Mouse (Mus musculus) forebrain, embryonic 11.5 days (tissue): ENCODE results near the gene Entpd1. TPM values are rescaled to one million over a fixed set of nuclear protein-coding genes. Genes with fewer than 3 reads are reported as not detected.
A peak's percentile ranks its signal among the peaks of the same experiment; 100 is the strongest.
"Not testable (repeated sequence)": the region's sequence is repeated elsewhere in the genome, so short reads cannot be mapped to it uniquely, and the experiment has no call there.

ENCODE experiments used
- ATAC-seq: fragments of 200-750 bp; cut with Nextera tagmentation; replicated peaks from 2 replicates; pipeline ENCODE4 v1.8.0; 2017; ENCODE audit warnings: moderate TSS enrichment; ENCODE audit not compliant: low FRiP score
- DNase-seq: peaks from one replicate; pipeline ENCODE4 v3.0.0-alpha.2; 2017; ENCODE audit warnings: low spot score
- H3K27ac ChIP-seq: fragments of 300-500 bp; sonication (generic); 2 replicates; pipeline ENCODE4 v1.5.1; 2014; ENCODE audit warnings: low read depth, low read length
- H3K27me3 ChIP-seq: fragments of 300-500 bp; sonication (generic); 2 replicates; pipeline ENCODE4 v1.6.1; 2014; ENCODE audit warnings: mild to moderate bottlenecking, low read length, mixed read lengths; ENCODE audit not compliant: control insufficient read depth, insufficient read depth
- H3K36me3 ChIP-seq: fragments of 300-500 bp; sonication (generic); 2 replicates; pipeline ENCODE4 v1.6.1; 2014; ENCODE audit warnings: mild to moderate bottlenecking, low read length, moderate library complexity, mixed read lengths; ENCODE audit not compliant: control insufficient read depth, insufficient read depth
- H3K4me1 ChIP-seq: fragments of 300-500 bp; sonication (generic); replicated peaks from 2 replicates; pipeline ENCODE4 v1.6.1; 2014; ENCODE audit warnings: low read length, mixed read lengths; ENCODE audit not compliant: control insufficient read depth, insufficient read depth
- H3K4me2 ChIP-seq: fragments of 300-500 bp; sonication (generic); 2 replicates; pipeline ENCODE4 v1.6.1; 2014; ENCODE audit warnings: low read depth, mild to moderate bottlenecking, low read length, moderate library complexity, mixed read lengths; ENCODE audit not compliant: severe bottlenecking
- H3K4me3 ChIP-seq: fragments of 300-500 bp; sonication (generic); 2 replicates; pipeline ENCODE4 v1.5.1; 2014; ENCODE audit warnings: low read depth, low read length
- H3K9ac ChIP-seq: fragments of 300-500 bp; sonication (generic); 2 replicates; pipeline ENCODE4 v1.6.1; 2014; ENCODE audit warnings: low read length
- H3K9me3 ChIP-seq: fragments of 300-500 bp; sonication (generic); 2 replicates; pipeline ENCODE4 v1.6.1; 2016; ENCODE audit warnings: low read length, mixed read lengths; ENCODE audit not compliant: control insufficient read depth
- WGBS: fragments of 180-500 bp; shearing (Covaris S2); extraction: QIAGEN DNeasy Blood & Tissue Kit; methylation state at CpG from one replicate; pipeline ENCODE4 v1.1.7; 2014; 5-methylcytosine and 5-hydroxymethylcytosine counted together
- polyA plus RNA-seq: library from polyadenylated mRNA; unstranded; fragments of >200 nt; fragmentation: Nextera tagmentation; extraction: Ambion mirVana; gene quantifications from 2 replicates; pipeline ENCODE4 v1.2.1, GENCODE M21; 2014

The Entpd1 gene
- polyA plus RNA-seq, 1 experiment from 2014 or later: 9.3 TPM

DNA sequence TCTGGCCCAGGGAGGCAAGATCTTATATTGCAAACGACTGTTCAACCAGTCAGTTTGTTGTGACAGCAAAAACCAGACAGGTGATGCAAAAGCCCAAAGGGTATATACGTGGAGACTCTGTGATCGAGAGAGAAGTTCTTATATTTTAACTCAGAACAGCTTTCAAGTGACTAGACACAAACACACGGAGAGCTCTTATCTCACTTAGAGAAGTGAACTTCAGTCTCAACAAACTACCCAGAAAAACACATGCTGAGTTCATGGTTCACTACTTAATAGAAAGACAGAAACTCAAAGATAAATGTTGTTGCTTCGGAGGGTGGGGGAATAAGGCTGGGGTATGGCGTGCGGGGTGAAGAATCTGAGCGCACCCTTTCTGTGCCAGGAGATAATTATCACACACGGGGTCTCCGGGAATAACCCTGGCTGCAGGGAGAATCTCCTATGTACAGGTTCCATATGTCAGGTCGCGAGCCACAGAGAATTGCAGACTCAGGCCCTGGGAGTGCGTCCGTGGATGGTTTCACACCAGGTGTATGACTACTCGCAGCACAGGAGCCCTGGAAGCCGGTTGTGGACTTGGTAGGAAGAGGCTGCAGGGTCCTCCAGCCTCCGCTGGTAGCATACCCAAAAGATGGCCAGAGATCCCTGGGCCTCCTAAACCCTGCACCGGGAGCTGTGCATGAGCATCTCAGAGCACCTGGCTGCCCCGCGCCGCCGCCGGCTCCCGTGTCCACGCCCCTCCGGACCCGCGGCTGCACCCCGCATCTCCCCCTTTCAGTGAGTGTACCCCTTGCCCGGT is 24.5 kb upstream of the Entpd1 start:
- 6% methylated on average over 30 of the region's 30 CpGs for WGBS
- no peak for ATAC-seq
- H3K4me1 ChIP-seq: peaks cover 7% of the 10 kb centered on the region; the same call in 1 of the 2 replicates

GRCm38 (mm10) chr19:40588293-40588654 is 23.9 kb upstream of the Entpd1 start, which contains the start of gene Aldh18a1:
Aldh18a1 (minus strand) TSS chr19:40588463.
- H3K4me1 ChIP-seq: peaks cover 7% of the 10 kb centered on the region; the same call in 1 of the 2 replicates
- H3K27me3 ChIP-seq: no peaks in the 10 kb centered on the region
- peak within 1 kb of the TSS; percentile 83 for H3K4me3 ChIP-seq
- peak within 1 kb of the TSS; percentile 79 for H3K4me2 ChIP-seq
- H3K27ac ChIP-seq: peak within 1 kb of the TSS; percentile 34
- H3K36me3 ChIP-seq: no peaks in the 10 kb centered on the region; the same call in 1 of the 2 replicates
- peak; percentile 95 for ATAC-seq
- peak; percentile 97 for DNase-seq
- peak within 1 kb of the TSS; percentile 86 for H3K9ac ChIP-seq
- H3K9me3 ChIP-seq: no peaks in the 10 kb centered on the region
- WGBS: under 1% methylated on average over 34 of the region's 34 CpGs

More for the DNA sequence above, 24.5 kb upstream of the Entpd1 start:
- no peaks in the 10 kb centered on the region; the same call in 1 of the 2 replicates for H3K36me3 ChIP-seq
- H3K9me3 ChIP-seq: no peaks in the 10 kb centered on the region
- DNase-seq: no peak
- H3K4me3 ChIP-seq: peak overlapping the region; percentile 83
- no peaks in the 10 kb centered on the region for H3K27me3 ChIP-seq
- H3K9ac ChIP-seq: peak overlapping the region; percentile 86
- H3K27ac ChIP-seq: peak overlapping the region; percentile 27
- H3K4me2 ChIP-seq: peak overlapping the region; percentile 79

DNA sequence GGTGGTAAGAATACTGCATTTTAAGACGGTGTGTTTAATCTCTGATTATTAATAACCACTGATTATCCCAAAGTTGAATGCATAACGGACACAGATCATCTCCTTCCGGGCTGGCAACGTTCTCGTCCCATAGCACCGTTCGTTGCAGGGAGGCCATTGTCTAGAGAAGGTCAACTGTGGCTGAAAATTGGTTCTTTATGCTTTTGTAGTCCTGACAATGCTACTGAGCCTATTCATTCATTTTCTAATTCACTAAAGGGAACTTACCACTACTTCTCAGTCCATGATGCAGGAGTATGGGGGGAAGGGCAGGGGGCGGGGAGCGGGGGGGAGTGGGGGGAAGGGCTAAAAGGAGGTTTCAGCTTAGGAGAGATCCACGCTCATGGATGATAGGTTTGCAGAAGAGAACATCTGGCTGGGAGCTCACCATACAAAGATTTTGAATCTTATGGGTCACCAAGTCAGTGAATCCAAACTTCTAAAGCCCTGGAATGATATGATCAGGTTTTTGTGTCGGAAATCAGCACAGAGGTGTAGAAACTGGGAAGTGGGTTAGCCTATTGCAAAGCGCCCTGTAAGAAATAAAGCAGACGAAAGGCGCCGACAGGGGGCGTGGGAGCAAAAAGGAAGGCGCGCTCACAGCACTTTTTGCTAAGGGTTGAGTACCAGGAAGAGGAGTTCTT is 23.2 kb upstream of the Entpd1 start:
- DNase-seq (peak; percentile 95), ATAC-seq (peak; percentile 69)
- no peaks in the 10 kb centered on the region for H3K36me3 ChIP-seq
- peak overlapping the region; percentile 86 for H3K9ac ChIP-seq
- no peaks in the 10 kb centered on the region for H3K27me3 ChIP-seq
- H3K4me3 ChIP-seq: peak overlapping the region; percentile 83
- peaks cover 7% of the 10 kb centered on the region; the same call in 1 of the 2 replicates for H3K4me1 ChIP-seq
- peak overlapping the region; percentile 34; the same call in 1 of the 2 replicates for H3K27ac ChIP-seq
- no peaks in the 10 kb centered on the region for H3K9me3 ChIP-seq
- under 1% methylated on average over 18 of the region's 18 CpGs for WGBS
- peak overlapping the region; percentile 79 for H3K4me2 ChIP-seq

- H3K9ac ChIP-seq: peak overlapping the region; percentile 86
- H3K27me3 ChIP-seq: no peaks in the 10 kb centered on the region
- peak overlapping the region; percentile 79 for H3K4me2 ChIP-seq
- peaks cover 7% of the 10 kb centered on the region; the same call in 1 of the 2 replicates for H3K4me1 ChIP-seq
- 0% methylated on average over 9 of the region's 10 CpGs for WGBS
- ATAC-seq (peak; percentile 8), DNase-seq (peak; percentile 58)
- no peaks in the 10 kb centered on the region for H3K36me3 ChIP-seq
- no peaks in the 10 kb centered on the region for H3K9me3 ChIP-seq
- H3K27ac ChIP-seq: 0 out of 2 replicates have a peak overlapping the region, but pooled peaks have one; percentile 34
- H3K4me3 ChIP-seq: peak overlapping the region; percentile 83
Observed at GRCm38 (mm10) chr19:40589530-40589880, 22.7 kb upstream of the Entpd1 start.

GRCm38 (mm10) chr19:40595231-40595630 is 16.9 kb upstream of the Entpd1 start:
- Histone ChIP-seq H3K4me3 (no peak overlapping the region), H3K4me2 (no peak overlapping the region), H3K36me3 (no peaks in the 10 kb centered on the region; the same call in 1 of the 2 replicates), H3K27me3 (no peaks in the 10 kb centered on the region), H3K4me1 (no peaks in the 10 kb centered on the region), H3K9me3 (no peaks in the 10 kb centered on the region), H3K27ac (no peak overlapping the region), H3K9ac (no peak overlapping the region)
- DNase-seq (no peak), ATAC-seq (no peak)
- WGBS: 90% methylated on average over 3 of the region's 3 CpGs

GRCm38 (mm10) chr19:40595831-40596230 is 16.3 kb upstream of the Entpd1 start:
- no peak overlapping the region for H3K4me2 ChIP-seq
- no peaks in the 10 kb centered on the region for H3K4me1 ChIP-seq
- H3K9me3 ChIP-seq: no peaks in the 10 kb centered on the region
- H3K9ac ChIP-seq: no peak overlapping the region
- no peaks in the 10 kb centered on the region for H3K27me3 ChIP-seq
- H3K4me3 ChIP-seq: no peak overlapping the region
- 92% methylated on average over 8 of the region's 8 CpGs for WGBS
- DNase-seq (no peak), ATAC-seq (no peak)
- no peaks in the 10 kb centered on the region; the same call in 1 of the 2 replicates for H3K36me3 ChIP-seq
- no peak overlapping the region for H3K27ac ChIP-seq

DNA sequence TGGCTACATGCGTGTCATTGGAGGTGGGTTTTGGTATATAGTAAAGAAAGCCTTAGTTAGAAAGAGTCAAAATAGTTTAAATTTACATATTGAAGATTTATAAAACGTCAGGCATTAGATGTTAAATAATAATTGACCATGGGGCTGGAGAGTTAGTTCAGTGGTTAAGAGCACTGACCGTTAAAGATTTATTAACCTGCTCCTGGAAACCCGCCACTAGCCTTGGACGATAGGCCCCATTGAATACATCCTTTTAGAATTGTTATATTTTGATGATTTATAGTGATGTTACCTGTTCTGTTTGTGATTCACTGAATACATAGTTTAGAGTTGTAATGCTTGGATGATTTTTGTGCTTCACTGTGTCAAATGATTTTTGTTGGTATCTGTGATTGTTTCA is 11.3 kb upstream of the Entpd1 start:
- not testable (repeated sequence) for DNase-seq, ATAC-seq, H3K4me3 ChIP-seq, H3K9me3 ChIP-seq, H3K27me3 ChIP-seq, H3K4me2 ChIP-seq, H3K27ac ChIP-seq, H3K4me1 ChIP-seq, H3K9ac ChIP-seq, H3K36me3 ChIP-seq
- WGBS: 88% methylated on average over 5 of the region's 5 CpGs

GRCm38 (mm10) chr19:40601870-40602269 is 10.3 kb upstream of the Entpd1 start:
- no peaks in the 10 kb centered on the region; the same call in 1 of the 2 replicates for H3K36me3 ChIP-seq
- 89% methylated on average over 3 of the region's 3 CpGs for WGBS

More at GRCm38 (mm10) chr19:40601870-40602269, 10.3 kb upstream of the Entpd1 start:
- ATAC-seq (no peak), DNase-seq (no peak)
- Histone ChIP-seq H3K9ac (no peak overlapping the region), H3K4me2 (no peak overlapping the region), H3K4me3 (no peak overlapping the region), H3K27me3 (no peaks in the 10 kb centered on the region), H3K4me1 (no peaks in the 10 kb centered on the region), H3K9me3 (no peaks in the 10 kb centered on the region), H3K27ac (no peak overlapping the region)
